Mouse (Mus musculus) myocyte (in vitro differentiated cells): ENCODE measurements around the gene Sucla2. TPM values are rescaled to one million over a fixed set of nuclear protein-coding genes. Genes with fewer than 3 reads are reported as not detected.

Source experiments
- H3K27me3 ChIP-seq: one replicate; pipeline ENCODE4 v1.6.1; 2011; ENCODE audit not compliant: control insufficient read depth, insufficient read depth, insufficient read length
- H3K36me3 ChIP-seq: one replicate; pipeline ENCODE4 v1.6.1; 2011; ENCODE audit not compliant: control insufficient read depth, insufficient read depth
- H3K4me2 ChIP-seq: one replicate; pipeline ENCODE4 v1.6.1; 2011; ENCODE audit warnings: low read depth, control low read depth
- H3K4me3 ChIP-seq: one replicate; pipeline ENCODE4 v1.5.1; 2011; ENCODE audit warnings: mild to moderate bottlenecking, control low read depth, moderate library complexity
- H3K79me2 ChIP-seq: one replicate; pipeline ENCODE4 v1.6.1; 2011; ENCODE audit not compliant: control insufficient read depth, insufficient read depth
- H3ac ChIP-seq: one replicate; pipeline ENCODE4 v1.6.1; 2011; ENCODE audit not compliant: control insufficient read depth, insufficient read length
- CEBPB ChIP-seq: IDR thresholded peaks from 2 replicates; pipeline ENCODE4 v1.6.1; 2011; ENCODE audit warnings: mild to moderate bottlenecking, moderate library complexity; ENCODE audit not compliant: poor library complexity, insufficient read depth, severe bottlenecking
- E2F4 ChIP-seq: IDR thresholded peaks from one replicate; pipeline ENCODE4 v1.6.1; 2011; ENCODE audit warnings: mild to moderate bottlenecking, control low read depth, moderate library complexity; ENCODE audit not compliant: insufficient read depth
- MAX ChIP-seq: IDR thresholded peaks from one replicate; pipeline ENCODE4 v1.6.1; 2011; ENCODE audit warnings: low read depth, mild to moderate bottlenecking, control low read depth
- MYOD1 ChIP-seq, 3 experiments: IDR thresholded peaks; one replicate each; pipeline ENCODE4 v1.6.1; 2011; ENCODE audit warnings: control low read depth in 2 of 3, low read depth in 2 of 3, mild to moderate bottlenecking in 2 of 3, moderate library complexity in 1 of 3; ENCODE audit not compliant: insufficient read length in 2 of 3, control insufficient read depth in 1 of 3
- MYOG ChIP-seq, 3 experiments: IDR thresholded peaks; one replicate each; pipeline ENCODE4 v1.6.1; 2011; ENCODE audit warnings: control low read depth in 2 of 3, low read depth in 2 of 3, mild to moderate bottlenecking in 2 of 3; ENCODE audit not compliant: insufficient read length in 2 of 3, control insufficient read depth in 1 of 3, insufficient read depth in 1 of 3
- POLR2A ChIP-seq: IDR thresholded peaks from one replicate; pipeline ENCODE4 v1.6.1; 2011; ENCODE audit warnings: low read depth, mild to moderate bottlenecking, control low read depth, moderate library complexity; ENCODE audit not compliant: insufficient read length
- POLR2AphosphoS2 ChIP-seq: IDR thresholded peaks from one replicate; pipeline ENCODE4 v1.6.1; 2011; ENCODE audit warnings: low read depth, control low read depth; ENCODE audit not compliant: insufficient read length
- REST ChIP-seq: IDR thresholded peaks from one replicate; pipeline ENCODE4 v1.6.1; 2011; ENCODE audit warnings: mild to moderate bottlenecking, control low read depth, moderate library complexity; ENCODE audit not compliant: insufficient read depth, insufficient read length
- SRF ChIP-seq: IDR thresholded peaks from one replicate; pipeline ENCODE4 v1.6.1; 2011; ENCODE audit warnings: low read depth; ENCODE audit not compliant: control insufficient read depth, insufficient read length
- TCF12 ChIP-seq: IDR thresholded peaks from one replicate; pipeline ENCODE4 v1.6.1; 2011; ENCODE audit warnings: mild to moderate bottlenecking, control low read depth; ENCODE audit not compliant: poor library complexity, insufficient read depth, severe bottlenecking
- TCF3 ChIP-seq: IDR thresholded peaks from one replicate; pipeline ENCODE4 v1.6.1; 2011; ENCODE audit warnings: low read depth, control low read depth; ENCODE audit not compliant: insufficient read length
- USF1 ChIP-seq: IDR thresholded peaks from one replicate; pipeline ENCODE4 v1.6.1; 2011; ENCODE audit warnings: low read depth, mild to moderate bottlenecking, control low read depth, moderate library complexity
- polyA plus RNA-seq: library from polyadenylated mRNA; unstranded; fragments of >200 nt; fragmentation: generic; extraction: Trizol; gene quantifications from one replicate; pipeline ENCODE4 v1.2.1, GENCODE M21; 2012; ENCODE audit warnings: missing spikeins

Gene Sucla2
- polyA plus RNA-seq, 1 experiment, result 59.5 TPM

DNA sequence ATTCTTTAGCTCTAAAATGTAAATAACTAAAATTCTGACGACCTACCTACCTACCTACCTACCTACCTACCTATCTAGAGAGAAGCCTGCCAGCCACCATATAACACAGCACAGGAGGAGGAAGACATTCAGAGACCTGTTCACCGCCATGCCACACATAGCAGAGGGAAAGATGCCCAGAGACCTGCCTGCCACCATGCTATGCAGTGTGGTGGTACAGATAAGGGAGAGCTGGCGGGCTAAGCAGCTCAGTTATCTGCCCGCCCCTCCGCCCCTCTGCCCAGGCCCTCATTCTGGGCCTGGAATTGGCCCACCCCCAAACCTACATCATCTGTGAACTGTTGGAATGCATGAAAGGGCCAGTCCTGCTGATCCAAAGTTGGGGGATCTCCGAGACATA lies 31.0 kb upstream of the Sucla2 start:
- TF ChIP-seq E2F4, result no peak
- Histone ChIP-seq H3K4me2 (no peak overlapping the region), H3K4me3 (no peak overlapping the region), H3ac (no peak overlapping the region), H3K79me2 (no peaks in the 10 kb centered on the region), H3K27me3 (no peaks in the 10 kb centered on the region), H3K36me3 (no peaks in the 10 kb centered on the region)

DNA sequence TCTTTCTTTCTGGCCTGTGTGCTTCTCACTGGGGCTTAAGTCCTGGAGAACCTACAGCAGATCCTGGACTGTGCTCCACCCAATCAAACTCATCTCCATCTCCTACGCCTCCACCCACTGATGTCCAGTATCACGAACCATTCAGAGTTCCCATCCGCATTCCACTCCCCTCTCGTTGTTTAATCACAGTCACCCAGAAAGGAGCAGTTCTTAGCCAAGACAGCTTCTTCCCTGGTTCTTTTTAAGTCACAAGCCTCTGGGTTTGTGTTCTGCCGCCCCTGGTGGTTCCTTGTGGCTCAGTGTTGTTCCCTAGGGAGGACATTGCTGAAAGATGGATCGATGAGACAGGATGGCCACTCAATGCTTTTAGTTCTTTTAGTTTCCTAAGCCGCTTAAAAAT lies 29.4 kb upstream of the Sucla2 start:
- H3K79me2 ChIP-seq, result no peaks in the 10 kb centered on the region
- TF ChIP-seq POLR2AphosphoS2, result no peak
- TF ChIP-seq MAX, result no peak
- TF ChIP-seq MYOG (IDR thresholded peaks at IDR 0.05; ENCODE audit: control insufficient read depth in 1 of 3, insufficient read depth in 1 of 3, insufficient read length in 2 of 3, low read depth in 2 of 3), result no peak
- TF ChIP-seq TCF12, result no peak
- no peak for TF ChIP-seq E2F4
- TF ChIP-seq SRF, result no peak
- no peak for TF ChIP-seq POLR2A
- no peak for TF ChIP-seq TCF3
- no peak for TF ChIP-seq MYOD1 (IDR thresholded peaks at IDR 0.05; ENCODE audit: control insufficient read depth in 1 of 3, insufficient read length in 2 of 3, low read depth in 2 of 3)
- TF ChIP-seq REST, result no peak
- H3K4me3 ChIP-seq, result no peak overlapping the region
- no peaks in the 10 kb centered on the region for H3K36me3 ChIP-seq
- no peak overlapping the region for H3ac ChIP-seq
- no peaks in the 10 kb centered on the region for H3K27me3 ChIP-seq
- no peak overlapping the region for H3K4me2 ChIP-seq

DNA sequence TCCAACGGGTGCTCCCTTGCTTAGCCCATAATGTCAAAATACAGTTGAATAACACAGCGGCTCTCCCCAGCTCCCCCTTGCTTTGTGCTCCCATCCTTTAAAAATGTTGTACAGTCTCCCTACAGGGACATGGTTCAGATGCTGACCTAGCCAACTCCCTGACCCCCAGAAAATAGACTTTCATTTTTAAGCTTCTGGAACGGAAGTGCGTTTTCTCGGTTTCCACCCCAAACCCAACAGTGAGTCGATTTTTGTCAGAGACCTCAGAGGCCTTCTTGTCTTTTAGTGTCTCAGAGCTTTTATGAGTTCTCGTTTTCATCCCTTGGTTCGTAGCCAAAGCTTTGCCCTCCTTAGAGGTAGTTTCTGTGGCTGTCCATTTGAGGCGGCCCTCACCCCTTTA lies 23.8 kb upstream of the Sucla2 start:
- Histone ChIP-seq H3K27me3 (no peaks in the 10 kb centered on the region), H3K4me3 (no peak overlapping the region), H3K79me2 (no peaks in the 10 kb centered on the region), H3K4me2 (no peak overlapping the region), H3ac (no peak overlapping the region), H3K36me3 (no peaks in the 10 kb centered on the region)
- TF ChIP-seq TCF12, result no peak
- no peak for TF ChIP-seq TCF3
- no peak for TF ChIP-seq MAX
- TF ChIP-seq E2F4, result no peak
- no peak for TF ChIP-seq SRF
- no peak for TF ChIP-seq POLR2AphosphoS2
- no peak for TF ChIP-seq MYOD1 (IDR thresholded peaks at IDR 0.05; ENCODE audit: control insufficient read depth in 1 of 3, insufficient read length in 2 of 3, low read depth in 2 of 3)
- no peak for TF ChIP-seq CEBPB
- TF ChIP-seq REST, result no peak
- no peak for TF ChIP-seq POLR2A
- no peak for TF ChIP-seq MYOG (IDR thresholded peaks at IDR 0.05; ENCODE audit: control insufficient read depth in 1 of 3, insufficient read depth in 1 of 3, insufficient read length in 2 of 3, low read depth in 2 of 3)
- no peak for TF ChIP-seq USF1

DNA sequence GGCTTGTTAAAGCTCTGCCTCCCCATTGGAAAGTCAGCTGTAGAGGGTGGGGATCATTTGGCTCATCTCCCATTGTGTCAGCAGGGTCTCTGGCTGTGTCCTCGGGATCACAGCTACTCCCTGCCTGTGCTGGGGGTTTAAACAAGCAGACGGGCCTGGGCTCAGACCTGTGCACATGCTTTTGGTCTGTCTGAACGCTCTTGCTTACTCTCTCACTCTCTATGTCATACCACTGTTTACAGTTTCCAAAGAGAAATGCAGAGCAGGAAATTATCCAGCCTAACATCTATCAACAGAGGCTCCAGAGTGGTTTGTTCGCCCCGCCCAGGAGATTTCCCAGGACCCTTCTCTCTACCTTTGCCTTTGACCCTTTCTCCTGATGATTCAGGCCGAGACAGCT lies 23.4 kb upstream of the Sucla2 start:
- H3K36me3 ChIP-seq, result no peaks in the 10 kb centered on the region

DNA sequence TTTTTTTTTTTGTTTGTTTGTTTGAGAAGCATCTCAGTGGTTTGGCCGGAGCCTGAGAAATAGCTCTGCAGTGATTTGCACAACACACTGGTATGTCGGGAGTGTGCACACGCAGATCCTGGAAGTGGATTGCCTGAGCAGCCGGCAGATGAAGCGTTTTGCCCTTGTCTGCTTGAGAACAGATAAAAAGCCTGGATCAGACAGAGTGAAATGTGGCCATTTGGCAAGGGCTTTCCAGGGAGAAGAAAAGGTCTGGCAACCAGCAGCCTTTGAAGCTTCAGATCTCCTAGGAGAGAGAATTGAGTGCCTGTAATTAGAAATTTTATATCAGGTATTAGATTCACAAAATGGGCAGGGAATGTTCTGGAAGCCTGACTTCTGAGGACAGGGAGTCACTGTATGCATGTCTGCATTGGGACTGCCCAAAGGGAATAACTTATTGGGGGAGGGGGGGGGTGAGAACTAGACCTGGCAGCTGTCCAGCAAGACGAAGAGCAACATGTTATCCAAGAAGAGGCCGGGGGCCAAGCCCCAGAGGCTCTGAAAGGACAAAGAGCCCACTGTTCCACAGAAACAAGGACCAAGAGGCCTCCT lies 22.4 kb upstream of the Sucla2 start:
- TF ChIP-seq SRF, result no peak
- TF ChIP-seq TCF3, result no peak
- TF ChIP-seq REST, result no peak
- no peak for TF ChIP-seq E2F4
- no peak for TF ChIP-seq USF1
- TF ChIP-seq CEBPB, result no peak
- no peak for TF ChIP-seq TCF12
- TF ChIP-seq MYOD1 (IDR thresholded peaks at IDR 0.05; ENCODE audit: control insufficient read depth in 1 of 3, insufficient read length in 2 of 3, low read depth in 2 of 3), result no peak
- no peak for TF ChIP-seq POLR2AphosphoS2
- no peak for TF ChIP-seq MAX
- TF ChIP-seq POLR2A, result no peak
- TF ChIP-seq MYOG (IDR thresholded peaks at IDR 0.05; ENCODE audit: control insufficient read depth in 1 of 3, insufficient read depth in 1 of 3, insufficient read length in 2 of 3, low read depth in 2 of 3), result no peak
- Histone ChIP-seq H3K36me3 (no peaks in the 10 kb centered on the region), H3ac (no peak overlapping the region), H3K4me2 (peak overlapping the region; percentile 53), H3K4me3 (no peak overlapping the region), H3K79me2 (no peaks in the 10 kb centered on the region), H3K27me3 (no peaks in the 10 kb centered on the region)

More for the DNA sequence above, 23.4 kb upstream of the Sucla2 start:
- no peak overlapping the region for H3K4me3 ChIP-seq
- TF ChIP-seq REST, result no peak
- TF ChIP-seq POLR2AphosphoS2, result no peak
- no peak for TF ChIP-seq TCF12
- no peak for TF ChIP-seq TCF3
- TF ChIP-seq MYOD1 (IDR thresholded peaks at IDR 0.05; ENCODE audit: control insufficient read depth in 1 of 3, insufficient read length in 2 of 3, low read depth in 2 of 3), result no peak
- no peak for TF ChIP-seq USF1
- no peak for TF ChIP-seq MAX
- no peak for TF ChIP-seq CEBPB
- no peak for TF ChIP-seq MYOG (IDR thresholded peaks at IDR 0.05; ENCODE audit: control insufficient read depth in 1 of 3, insufficient read depth in 1 of 3, insufficient read length in 2 of 3, low read depth in 2 of 3)
- TF ChIP-seq E2F4, result no peak
- no peak for TF ChIP-seq SRF
- no peak for TF ChIP-seq POLR2A
- no peak overlapping the region for H3ac ChIP-seq
- H3K27me3 ChIP-seq, result no peaks in the 10 kb centered on the region
- H3K79me2 ChIP-seq, result no peaks in the 10 kb centered on the region
- no peak overlapping the region for H3K4me2 ChIP-seq
